Mouse (Mus musculus) embryonic facial prominence, embryonic 10.5 days (tissue): Measurements from ENCODE around the gene Rnf214. TPM values are rescaled to one million over a fixed set of nuclear protein-coding genes. Genes with fewer than 3 reads are reported as not detected.

Experiments used
- DNase-seq: peaks from one replicate; pipeline ENCODE4 v3.0.0-alpha.2; 2017; ENCODE audit warnings: low spot score
- H3K27ac ChIP-seq: fragments of 300-500 bp; sonication (generic); replicated peaks from 2 replicates; pipeline ENCODE4 v1.5.1; 2016; ENCODE audit warnings: mild to moderate bottlenecking
- H3K27me3 ChIP-seq: fragments of 300-500 bp; sonication (generic); replicated peaks from 2 replicates; pipeline ENCODE4 v1.6.1; 2016; ENCODE audit warnings: low read depth, mild to moderate bottlenecking; ENCODE audit not compliant: poor library complexity, severe bottlenecking
- H3K36me3 ChIP-seq: fragments of 300-500 bp; sonication (generic); replicated peaks from 2 replicates; pipeline ENCODE4 v1.6.1; 2016; ENCODE audit warnings: mild to moderate bottlenecking, moderate library complexity
- H3K4me1 ChIP-seq: fragments of 300-500 bp; sonication (generic); 2 replicates; pipeline ENCODE4 v1.6.1; 2016
- H3K4me3 ChIP-seq: fragments of 300-500 bp; sonication (generic); 2 replicates; pipeline ENCODE4 v1.5.1; 2016; ENCODE audit warnings: mild to moderate bottlenecking, moderate library complexity
- H3K9me3 ChIP-seq: fragments of 300-500 bp; sonication (generic); 2 replicates; pipeline ENCODE4 v1.6.1; 2016; ENCODE audit warnings: mild to moderate bottlenecking
- WGBS: fragments of 180-500 bp; shearing (Covaris S2); methylation state at CpG from one replicate; pipeline ENCODE4 v1.1.7; 2016; 5-methylcytosine and 5-hydroxymethylcytosine counted together
- polyA plus RNA-seq: library from polyadenylated mRNA; unstranded; fragments of >200 nt; fragmentation: Nextera tagmentation; extraction: Ambion mirVana; gene quantifications from 2 replicates; pipeline ENCODE4 v1.2.1, GENCODE M21; 2016

The Rnf214 gene
- polyA plus RNA-seq, 1 experiment from 2014 or later, result 66.8 TPM

DNA sequence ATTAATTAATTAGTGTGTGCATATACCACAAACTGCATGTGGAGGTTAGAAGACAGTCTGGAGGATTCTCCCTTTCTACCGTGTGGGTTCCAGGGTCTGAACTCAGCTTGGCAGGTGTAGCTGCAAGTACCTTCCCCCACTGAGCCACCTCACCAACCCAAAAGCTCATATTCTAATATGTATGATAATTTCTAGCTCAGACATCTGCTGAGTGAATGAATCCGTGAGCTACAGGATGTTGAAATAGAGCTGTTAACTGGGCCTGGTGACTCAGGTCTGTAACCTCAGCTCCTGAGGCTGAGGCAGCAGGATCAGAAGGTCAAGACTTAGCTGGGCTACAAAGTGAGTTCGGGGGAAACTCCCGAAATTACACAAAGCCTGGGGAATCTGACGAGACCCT, 63.7 kb downstream of the Rnf214 start:
- H3K9me3 ChIP-seq, result no peaks in the 10 kb centered on the region
- H3K4me3 ChIP-seq, result no peak overlapping the region
- H3K27ac ChIP-seq, result no peak overlapping the region
- no peaks in the 10 kb centered on the region for H3K36me3 ChIP-seq
- WGBS, result 86% methylated on average over 5 of the region's 5 CpGs
- H3K4me1 ChIP-seq, result peaks cover 25% of the 10 kb centered on the region
- no peak for DNase-seq
- no peaks in the 10 kb centered on the region for H3K27me3 ChIP-seq

DNA sequence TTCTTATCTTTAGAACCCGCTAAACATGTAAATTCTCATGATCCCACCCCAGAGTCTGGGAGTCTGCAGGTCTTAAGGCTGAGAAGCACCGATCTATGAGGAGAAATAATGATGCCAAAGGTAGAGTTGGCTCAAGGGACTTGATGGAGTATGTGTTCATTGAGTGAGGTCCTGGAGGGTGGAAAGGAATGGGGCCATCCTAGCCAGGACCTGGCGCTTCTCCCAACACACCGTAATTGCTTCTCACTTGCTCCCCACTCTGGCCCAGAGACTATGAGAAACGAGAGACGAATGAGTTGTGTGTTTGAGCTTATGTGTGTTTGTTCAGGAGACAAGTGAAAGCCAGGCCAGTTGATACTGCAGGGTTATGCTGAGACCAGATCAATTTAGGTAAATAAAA, 65.3 kb downstream of the Rnf214 start:
- peaks cover 27% of the 10 kb centered on the region for H3K4me1 ChIP-seq
- WGBS, result 89% methylated on average over 6 of the region's 6 CpGs

DNA sequence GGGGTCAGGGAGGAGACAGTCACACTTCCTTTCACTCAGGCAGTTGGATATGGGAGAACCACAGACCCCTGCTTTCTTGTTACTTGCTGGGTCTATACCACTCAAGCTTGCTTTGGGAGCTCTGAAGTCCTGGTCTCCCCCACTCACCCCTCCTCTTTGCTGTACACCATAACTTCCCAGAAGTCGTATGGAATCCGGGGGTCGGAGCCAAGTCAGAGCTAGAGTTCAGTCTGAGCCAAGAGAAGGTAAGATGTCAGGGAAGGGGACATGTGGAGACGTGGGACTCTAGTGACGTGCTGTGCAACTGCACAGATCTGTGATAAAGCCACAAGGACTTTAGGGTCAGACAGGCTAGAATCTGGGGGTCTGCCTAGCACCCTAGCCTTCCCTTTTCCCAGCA, 66.4 kb downstream of the Rnf214 start:
- WGBS, result 75% methylated on average over 5 of the region's 5 CpGs
- H3K27me3 ChIP-seq, result no peaks in the 10 kb centered on the region
- peak overlapping the region; percentile 79 for H3K4me3 ChIP-seq
- no peak for DNase-seq
- H3K27ac ChIP-seq, result no peak overlapping the region
- no peaks in the 10 kb centered on the region for H3K9me3 ChIP-seq
- H3K4me1 ChIP-seq, result peaks cover 27% of the 10 kb centered on the region
- H3K36me3 ChIP-seq, result no peaks in the 10 kb centered on the region

More for the DNA sequence above, 65.3 kb downstream of the Rnf214 start:
- H3K4me3 ChIP-seq, result no peak overlapping the region
- no peaks in the 10 kb centered on the region for H3K36me3 ChIP-seq
- no peak for DNase-seq
- H3K9me3 ChIP-seq, result no peaks in the 10 kb centered on the region
- H3K27ac ChIP-seq, result no peak overlapping the region
- H3K27me3 ChIP-seq, result no peaks in the 10 kb centered on the region

DNA sequence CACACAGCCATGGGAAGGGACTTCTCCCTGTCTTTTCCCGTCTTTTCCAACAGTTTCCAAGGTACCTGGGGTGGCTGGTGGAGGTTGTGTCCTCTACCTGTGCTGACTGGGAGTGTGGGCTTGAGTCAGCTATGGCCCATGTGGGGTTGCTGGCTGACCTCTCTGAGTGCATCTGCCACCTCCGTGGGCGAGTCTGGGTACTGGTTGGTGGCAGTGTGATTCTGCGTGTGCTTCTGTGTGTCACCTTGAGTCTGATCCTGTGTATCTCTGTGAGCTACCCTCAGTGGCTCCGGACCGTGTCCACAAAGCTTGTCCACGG, 66.8 kb downstream of the Rnf214 start:
- Histone ChIP-seq H3K27me3 (no peaks in the 10 kb centered on the region), H3K4me1 (peaks cover 27% of the 10 kb centered on the region), H3K36me3 (no peaks in the 10 kb centered on the region), H3K4me3 (peak overlapping the region; percentile 79), H3K9me3 (no peaks in the 10 kb centered on the region), H3K27ac (no peak overlapping the region)
- DNase-seq, result no peak
- WGBS, result 81% methylated on average over 7 of the region's 7 CpGs

DNA sequence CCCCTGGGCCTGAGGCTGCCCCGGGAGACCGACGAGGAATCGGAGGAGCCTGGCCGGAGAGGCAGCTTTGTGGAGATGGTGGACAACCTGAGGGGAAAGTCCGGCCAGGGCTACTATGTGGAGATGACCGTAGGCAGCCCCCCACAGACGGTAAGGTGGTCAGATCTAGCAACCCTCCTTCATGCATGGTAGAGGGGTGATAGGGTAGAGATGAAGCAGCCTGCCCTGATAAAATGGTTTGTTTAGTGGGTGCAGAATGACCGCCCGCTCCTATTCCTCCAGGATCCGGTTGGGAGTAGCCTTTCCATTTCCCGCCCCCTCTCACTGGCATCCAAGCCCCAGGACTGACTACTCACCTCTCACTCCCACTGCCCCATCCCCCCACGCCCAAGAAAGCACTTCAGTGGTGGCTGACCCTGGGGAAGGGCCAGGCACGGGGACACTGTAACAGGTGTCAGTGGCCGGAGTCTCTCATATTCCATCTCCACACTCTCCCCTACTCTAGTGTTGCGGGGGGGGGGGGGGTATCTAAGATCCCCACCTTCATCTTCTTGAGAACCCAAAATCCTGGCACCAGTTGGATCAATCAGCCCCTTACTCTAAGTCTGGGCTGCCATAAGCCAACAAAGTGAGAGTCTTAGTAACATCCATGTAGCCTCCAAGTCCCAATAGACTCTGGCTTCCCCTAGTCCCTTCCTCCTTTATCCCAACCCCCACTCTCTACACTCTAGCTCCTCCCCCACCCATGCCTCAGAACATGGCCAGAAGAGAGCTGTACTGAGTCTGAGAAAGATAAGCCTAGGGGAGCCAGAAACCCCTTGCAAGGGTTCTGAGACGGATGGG, 67.4 kb downstream of the Rnf214 start:
- H3K4me1 ChIP-seq, result peaks cover 27% of the 10 kb centered on the region
- no peak for DNase-seq
- H3K27ac ChIP-seq, result peak overlapping the region; percentile 75
- no peaks in the 10 kb centered on the region for H3K9me3 ChIP-seq
- 13% methylated on average over 17 of the region's 17 CpGs for WGBS
- no peaks in the 10 kb centered on the region for H3K27me3 ChIP-seq
- peak overlapping the region; percentile 79 for H3K4me3 ChIP-seq
- H3K36me3 ChIP-seq, result no peaks in the 10 kb centered on the region

DNA sequence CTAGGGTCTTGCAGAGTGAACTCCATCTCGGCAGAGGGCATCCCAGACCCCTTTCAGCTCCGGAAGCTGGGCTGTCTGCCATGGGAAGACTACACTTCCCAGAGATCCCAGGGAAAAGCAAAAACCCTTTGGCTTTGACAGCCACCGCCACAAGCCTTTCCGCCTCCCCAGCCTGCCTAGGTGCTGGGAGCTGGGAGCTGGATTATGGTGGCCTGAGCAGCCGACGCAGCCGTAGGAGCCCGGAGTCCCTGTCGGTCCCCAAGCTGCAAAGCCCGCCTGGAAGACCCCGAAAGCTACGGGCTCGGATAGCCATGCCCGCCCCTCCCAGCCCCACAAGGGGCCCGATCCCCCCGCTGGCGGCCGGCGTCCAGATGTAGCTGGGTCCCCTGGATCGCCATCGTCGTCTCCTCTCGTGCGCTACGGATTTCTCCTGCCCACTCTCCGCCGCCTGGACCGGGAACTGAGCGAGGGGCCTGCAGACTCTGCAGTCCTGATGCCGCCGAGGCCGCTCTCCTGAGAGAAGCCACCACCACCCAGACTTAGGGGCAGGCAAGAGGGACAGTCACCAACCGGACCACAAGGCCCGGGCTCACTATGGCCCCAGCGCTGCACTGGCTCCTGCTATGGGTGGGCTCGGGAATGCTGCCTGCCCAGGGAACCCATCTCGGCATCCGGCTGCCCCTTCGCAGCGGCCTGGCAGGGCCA, 68.1 kb downstream of the Rnf214 start, which contains the start of gene Bace1:
Gene Bace1 (plus strand): TSS at position 147 of the 705 bp plus-strand sequence.
- H3K4me1 ChIP-seq, result peaks cover 27% of the 10 kb centered on the region
- H3K36me3 ChIP-seq, result no peaks in the 10 kb centered on the region
- H3K27ac ChIP-seq, result peak within 1 kb of the TSS; percentile 75
- no peaks in the 10 kb centered on the region for H3K9me3 ChIP-seq
- H3K27me3 ChIP-seq, result no peaks in the 10 kb centered on the region
- WGBS, result under 1% methylated on average over 40 of the region's 40 CpGs
- peak within 1 kb of the TSS; percentile 79 for H3K4me3 ChIP-seq
- DNase-seq, result peak; percentile 82

DNA sequence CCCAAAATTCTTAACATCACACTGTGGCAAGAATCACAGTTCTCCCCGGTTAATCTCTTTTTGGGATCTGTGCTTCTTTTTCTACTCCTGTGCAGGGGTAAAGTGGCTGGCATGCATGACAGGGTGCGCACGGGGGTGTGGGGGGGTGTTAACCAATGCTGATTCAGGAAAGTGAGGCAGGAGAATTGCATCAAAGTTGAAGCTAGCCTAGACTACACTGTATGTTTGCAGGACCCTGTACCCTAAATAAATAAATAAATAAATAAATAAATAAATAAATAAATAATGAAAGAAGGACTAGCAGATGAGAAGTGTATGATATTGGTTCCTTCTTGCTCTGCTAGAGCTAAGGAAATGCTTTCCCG, 68.7 kb downstream of the Rnf214 start:
- no peak for DNase-seq
- Histone ChIP-seq H3K27ac (no peak overlapping the region), H3K4me1 (peaks cover 27% of the 10 kb centered on the region), H3K27me3 (no peaks in the 10 kb centered on the region), H3K36me3 (no peaks in the 10 kb centered on the region), H3K4me3 (peak overlapping the region; percentile 79), H3K9me3 (no peaks in the 10 kb centered on the region)
- WGBS, result 25% methylated on average over 4 of the region's 4 CpGs

DNA sequence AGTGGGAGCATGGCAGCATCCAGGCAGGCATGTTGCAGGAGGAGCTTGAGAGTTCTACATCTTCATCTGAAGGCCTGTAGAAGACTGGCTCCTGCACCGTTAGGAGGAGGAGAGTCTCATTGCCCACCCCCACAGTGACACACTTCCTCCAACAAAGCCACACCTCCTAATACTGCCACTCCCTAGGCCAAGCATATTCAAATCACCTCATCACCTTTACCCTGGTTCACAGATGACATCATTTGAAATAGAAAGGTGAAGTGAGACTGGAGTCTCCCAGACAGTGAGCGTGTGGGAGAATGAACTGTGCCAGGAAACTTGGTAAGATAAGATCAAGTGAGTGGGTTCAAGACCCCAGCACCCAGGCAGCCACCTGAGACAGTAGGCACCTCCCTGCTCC, 73.2 kb downstream of the Rnf214 start:
- Histone ChIP-seq H3K27me3 (no peaks in the 10 kb centered on the region), H3K4me3 (no peak overlapping the region), H3K9me3 (peaks cover 4% of the 10 kb centered on the region; the same call in 1 of the 2 replicates), H3K27ac (no peak overlapping the region), H3K4me1 (peaks cover 2% of the 10 kb centered on the region; the same call in 1 of the 2 replicates), H3K36me3 (no peaks in the 10 kb centered on the region)
- 86% methylated on average over 2 of the region's 2 CpGs for WGBS
- DNase-seq, result no peak

DNA sequence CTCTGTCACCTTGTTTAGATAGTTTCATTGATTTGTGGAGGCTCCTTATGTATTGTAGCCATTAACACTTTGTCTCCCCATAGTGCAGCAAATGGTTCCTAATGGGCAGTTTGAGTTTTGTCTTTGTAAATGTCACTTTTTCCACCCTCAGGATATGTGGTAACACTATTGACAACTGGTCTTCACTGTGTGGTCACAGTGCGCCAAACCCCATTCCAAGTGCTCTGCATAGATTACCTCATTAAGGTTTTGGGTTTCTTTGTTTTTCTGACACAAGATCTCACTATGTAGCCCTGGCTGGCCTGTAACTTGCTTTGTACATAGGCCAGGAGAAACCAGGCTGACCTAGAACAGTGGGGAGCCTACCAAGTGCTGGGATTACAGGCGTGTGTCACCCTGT, 73.8 kb downstream of the Rnf214 start:
- Histone ChIP-seq H3K27ac (no peak overlapping the region), H3K9me3 (peaks cover 4% of the 10 kb centered on the region; the same call in 1 of the 2 replicates), H3K27me3 (no peaks in the 10 kb centered on the region), H3K4me3 (no peak overlapping the region), H3K36me3 (no peaks in the 10 kb centered on the region), H3K4me1 (peaks cover 3% of the 10 kb centered on the region)
- WGBS, result 87% methylated on average over 2 of the region's 2 CpGs
- no peak for DNase-seq

DNA sequence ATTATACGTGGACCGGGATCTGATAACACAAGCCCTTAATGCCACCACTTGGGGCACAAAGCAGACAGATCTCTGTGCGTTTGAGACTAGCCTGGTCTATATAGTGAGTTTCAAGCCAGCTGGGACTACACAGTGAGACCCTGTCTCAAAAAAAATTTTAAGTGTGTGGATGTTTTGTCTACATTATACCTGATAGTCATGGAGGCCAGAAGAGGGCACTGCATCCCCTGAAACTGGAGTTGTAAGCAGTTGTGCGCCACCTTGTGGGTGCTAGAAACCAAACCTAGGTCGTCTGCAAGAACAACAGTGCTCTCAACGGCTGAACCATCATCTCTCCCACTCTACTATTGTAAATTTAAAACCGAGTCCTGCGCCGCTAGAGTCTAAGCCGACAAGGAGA, 77.6 kb downstream of the Rnf214 start:
- Histone ChIP-seq H3K4me1 (peaks cover 21% of the 10 kb centered on the region), H3K4me3 (peak overlapping the region; percentile 65), H3K36me3 (no peaks in the 10 kb centered on the region), H3K27ac (peak overlapping the region; percentile 82; the same call in 1 of the 2 replicates), H3K27me3 (no peaks in the 10 kb centered on the region), H3K9me3 (peaks cover 4% of the 10 kb centered on the region; the same call in 1 of the 2 replicates)
- DNase-seq, result peak; percentile 82
- 27% methylated on average over 10 of the region's 10 CpGs for WGBS

DNA sequence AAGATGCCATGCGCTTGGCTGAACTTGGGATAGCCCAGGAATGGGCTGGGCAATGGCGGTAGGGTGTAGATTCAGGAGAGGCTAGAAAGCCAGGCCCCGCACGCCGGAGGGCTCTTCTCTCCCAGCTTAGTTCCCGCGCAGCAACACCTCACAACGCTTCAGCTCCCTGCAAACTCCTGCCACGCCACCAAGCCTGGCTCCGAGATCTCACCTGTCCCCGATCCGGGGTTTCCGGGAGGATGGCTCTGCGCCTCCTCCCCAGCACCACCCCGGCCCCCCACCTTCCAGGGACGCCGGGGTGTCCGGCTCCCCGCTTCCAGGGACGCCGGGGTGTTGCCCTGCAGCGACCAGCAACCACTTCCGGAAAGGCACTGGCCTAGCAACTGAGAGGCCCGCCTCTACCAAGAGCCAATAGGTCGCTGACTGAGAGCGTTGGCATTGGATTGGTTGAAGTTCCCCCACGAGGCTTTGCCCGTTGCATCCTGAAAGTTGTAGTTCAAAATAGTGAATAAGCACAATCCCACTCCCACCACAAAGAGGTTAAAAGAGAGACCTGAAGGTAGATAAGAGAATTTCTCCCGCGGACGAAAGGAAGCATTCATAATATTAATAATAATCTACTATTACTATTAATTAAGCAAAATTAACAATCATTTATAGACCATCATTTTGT, 78.3 kb downstream of the Rnf214 start, which contains the start of gene Cep164:
Gene Cep164 (minus strand): TSS at position 401 of the 673 bp plus-strand sequence.
- peaks cover 21% of the 10 kb centered on the region for H3K4me1 ChIP-seq
- WGBS, result under 1% methylated on average over 31 of the region's 31 CpGs
- H3K27me3 ChIP-seq, result no peaks in the 10 kb centered on the region
- DNase-seq, result peak; percentile 91
- H3K4me3 ChIP-seq, result peak within 1 kb of the TSS; percentile 65
- peaks cover 4% of the 10 kb centered on the region for H3K36me3 ChIP-seq
- peaks cover 4% of the 10 kb centered on the region; the same call in 1 of the 2 replicates for H3K9me3 ChIP-seq
- peak within 1 kb of the TSS; percentile 82 for H3K27ac ChIP-seq

DNA sequence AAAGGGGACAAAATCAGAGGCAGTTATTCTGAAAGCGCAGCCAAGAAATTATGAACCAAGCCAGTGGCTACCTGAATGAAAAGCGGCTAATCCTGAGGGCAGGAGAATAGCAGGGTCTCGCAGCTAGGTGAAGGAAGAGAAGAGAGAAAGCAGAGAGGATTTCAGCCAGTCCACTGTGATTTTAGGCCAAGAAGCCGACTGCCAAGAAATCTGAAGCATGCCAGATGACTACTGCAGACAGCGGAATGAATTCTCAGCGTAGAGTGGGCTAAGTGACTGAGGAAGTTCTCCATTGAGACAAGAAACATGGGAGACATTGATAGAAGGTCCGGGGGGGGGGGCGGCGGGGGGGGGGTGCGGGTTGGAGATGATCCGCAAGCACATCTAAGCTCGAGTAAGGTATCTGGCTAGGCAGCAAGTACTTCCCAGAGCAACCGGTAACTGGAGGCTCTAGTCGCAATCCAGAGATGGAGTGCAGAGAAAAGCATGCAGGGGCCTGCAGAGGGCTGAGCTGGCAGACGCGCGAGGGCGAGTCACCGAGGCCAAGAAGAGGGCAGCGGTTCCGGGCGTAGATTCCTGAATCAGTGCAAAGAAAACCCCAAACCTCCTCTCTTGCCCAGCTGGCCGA, 78.9 kb downstream of the Rnf214 start:
- no peak for DNase-seq
- peaks cover 10% of the 10 kb centered on the region for H3K36me3 ChIP-seq
- H3K27ac ChIP-seq, result peak overlapping the region; percentile 82
- H3K27me3 ChIP-seq, result no peaks in the 10 kb centered on the region
- peaks cover 21% of the 10 kb centered on the region for H3K4me1 ChIP-seq
- H3K4me3 ChIP-seq, result peak overlapping the region; percentile 65
- WGBS, result 8% methylated on average over 23 of the region's 23 CpGs
- peaks cover 4% of the 10 kb centered on the region; the same call in 1 of the 2 replicates for H3K9me3 ChIP-seq
